Mouse (Mus musculus): ENCODE data around the gene Mmrn2. TPM values are rescaled to one million over a fixed set of nuclear protein-coding genes. Genes with fewer than 3 reads are reported as not detected.

The Mmrn2 gene
- polyA plus RNA-seq, 1 experiment = not detected

- H3K4me1 ChIP-seq (ENCODE audit: control insufficient read depth, insufficient read depth, low read length) = peaks cover 3% of the 10 kb centered on the region
- H3K27ac ChIP-seq (ENCODE audit: insufficient read depth, low read depth, low read length) = no peak overlapping the region
- no peak for TF ChIP-seq POLR2A (IDR thresholded peaks at IDR 0.05; ENCODE audit: insufficient read depth, low read depth, low read length)
- no peak for TF ChIP-seq CTCF (IDR thresholded peaks at IDR 0.05; ENCODE audit: insufficient read depth, low read depth, low read length)
- H3K4me3 ChIP-seq (ENCODE audit: insufficient read depth, low read depth, low read length) = no peak overlapping the region
- WGBS = 78% methylated on average over 5 of the region's 5 CpGs
Measured at GRCm38 (mm10) chr14:34444368-34444767, 69.1 kb downstream of the Mmrn2 start.

GRCm38 (mm10) chr14:34444924-34445323, 69.7 kb downstream of the Mmrn2 start:
- H3K4me1 ChIP-seq (ENCODE audit: control insufficient read depth, insufficient read depth, low read length) = peaks cover 3% of the 10 kb centered on the region
- H3K27ac ChIP-seq (ENCODE audit: insufficient read depth, low read depth, low read length) = no peak overlapping the region
- TF ChIP-seq POLR2A (IDR thresholded peaks at IDR 0.05; ENCODE audit: insufficient read depth, low read depth, low read length) = no peak
- TF ChIP-seq CTCF (IDR thresholded peaks at IDR 0.05; ENCODE audit: insufficient read depth, low read depth, low read length) = no peak
- H3K4me3 ChIP-seq (ENCODE audit: insufficient read depth, low read depth, low read length) = no peak overlapping the region

- no peak overlapping the region for H3K27ac ChIP-seq (ENCODE audit: insufficient read depth, low read depth, low read length)
- TF ChIP-seq CTCF (IDR thresholded peaks at IDR 0.05; ENCODE audit: insufficient read depth, low read depth, low read length) (no peak), POLR2A (IDR thresholded peaks at IDR 0.05; ENCODE audit: insufficient read depth, low read depth, low read length) (no peak)
- no peak overlapping the region for H3K4me3 ChIP-seq (ENCODE audit: insufficient read depth, low read depth, low read length)
- WGBS = 89% methylated on average over 3 of the region's 3 CpGs
- H3K4me1 ChIP-seq (ENCODE audit: control insufficient read depth, insufficient read depth, low read length) = peaks cover 3% of the 10 kb centered on the region
Measured at GRCm38 (mm10) chr14:34445348-34445747, 70.1 kb downstream of the Mmrn2 start.

GRCm38 (mm10) chr14:34446624-34447023, 71.4 kb downstream of the Mmrn2 start:
- Histone ChIP-seq H3K4me1 (ENCODE audit: control insufficient read depth, insufficient read depth, low read length) (peaks cover 3% of the 10 kb centered on the region), H3K27ac (ENCODE audit: insufficient read depth, low read depth, low read length) (no peak overlapping the region), H3K4me3 (ENCODE audit: insufficient read depth, low read depth, low read length) (no peak overlapping the region)
- 97% methylated on average over 6 of the region's 6 CpGs for WGBS
- TF ChIP-seq CTCF (IDR thresholded peaks at IDR 0.05; ENCODE audit: insufficient read depth, low read depth, low read length) (no peak), POLR2A (IDR thresholded peaks at IDR 0.05; ENCODE audit: insufficient read depth, low read depth, low read length) (no peak)

- WGBS = 70% methylated on average over 4 of the region's 4 CpGs
- TF ChIP-seq CTCF (IDR thresholded peaks at IDR 0.05; ENCODE audit: insufficient read depth, low read depth, low read length) (no peak), POLR2A (IDR thresholded peaks at IDR 0.05; ENCODE audit: insufficient read depth, low read depth, low read length) (no peak)
- no peak overlapping the region for H3K4me3 ChIP-seq (ENCODE audit: insufficient read depth, low read depth, low read length)
- peaks cover 3% of the 10 kb centered on the region for H3K4me1 ChIP-seq (ENCODE audit: control insufficient read depth, insufficient read depth, low read length)
- H3K27ac ChIP-seq (ENCODE audit: insufficient read depth, low read depth, low read length) = no peak overlapping the region
Measured at GRCm38 (mm10) chr14:34447659-34448058, 72.4 kb downstream of the Mmrn2 start.

- Histone ChIP-seq H3K27ac (ENCODE audit: insufficient read depth, low read depth, low read length) (no peak overlapping the region), H3K4me1 (ENCODE audit: control insufficient read depth, insufficient read depth, low read length) (peaks cover 3% of the 10 kb centered on the region), H3K4me3 (ENCODE audit: insufficient read depth, low read depth, low read length) (no peak overlapping the region)
- no peak for TF ChIP-seq CTCF (IDR thresholded peaks at IDR 0.05; ENCODE audit: insufficient read depth, low read depth, low read length)
Measured at GRCm38 (mm10) chr14:34448398-34448797, 73.1 kb downstream of the Mmrn2 start.

- WGBS = 85% methylated on average over 9 of the region's 9 CpGs
- Histone ChIP-seq H3K4me1 (ENCODE audit: control insufficient read depth, insufficient read depth, low read length) (peaks cover 4% of the 10 kb centered on the region), H3K27ac (ENCODE audit: insufficient read depth, low read depth, low read length) (no peak overlapping the region), H3K4me3 (ENCODE audit: insufficient read depth, low read depth, low read length) (no peak overlapping the region)
- TF ChIP-seq CTCF (IDR thresholded peaks at IDR 0.05; ENCODE audit: insufficient read depth, low read depth, low read length) (no peak), POLR2A (IDR thresholded peaks at IDR 0.05; ENCODE audit: insufficient read depth, low read depth, low read length) (no peak)
Measured at GRCm38 (mm10) chr14:34449807-34450206, 74.5 kb downstream of the Mmrn2 start.

- no peak for TF ChIP-seq CTCF (IDR thresholded peaks at IDR 0.05; ENCODE audit: insufficient read depth, low read depth, low read length)
- no peak for TF ChIP-seq POLR2A (IDR thresholded peaks at IDR 0.05; ENCODE audit: insufficient read depth, low read depth, low read length)
- H3K27ac ChIP-seq (ENCODE audit: insufficient read depth, low read depth, low read length) = no peak overlapping the region
- H3K4me3 ChIP-seq (ENCODE audit: insufficient read depth, low read depth, low read length) = no peak overlapping the region
- H3K4me1 ChIP-seq (ENCODE audit: control insufficient read depth, insufficient read depth, low read length) = peaks cover 4% of the 10 kb centered on the region
- WGBS = 96% methylated on average over 5 of the region's 5 CpGs
Measured at GRCm38 (mm10) chr14:34450451-34450850, 75.2 kb downstream of the Mmrn2 start.

GRCm38 (mm10) chr14:34451872-34452271, 76.6 kb downstream of the Mmrn2 start:
- Histone ChIP-seq H3K27ac (ENCODE audit: insufficient read depth, low read depth, low read length) (no peak overlapping the region), H3K4me3 (ENCODE audit: insufficient read depth, low read depth, low read length) (no peak overlapping the region), H3K4me1 (ENCODE audit: control insufficient read depth, insufficient read depth, low read length) (peaks cover 4% of the 10 kb centered on the region)
- no peak for TF ChIP-seq POLR2A (IDR thresholded peaks at IDR 0.05; ENCODE audit: insufficient read depth, low read depth, low read length)
- TF ChIP-seq CTCF (IDR thresholded peaks at IDR 0.05; ENCODE audit: insufficient read depth, low read depth, low read length) = no peak

GRCm38 (mm10) chr14:34453648-34454047, 78.4 kb downstream of the Mmrn2 start:
- peaks cover 4% of the 10 kb centered on the region for H3K4me1 ChIP-seq (ENCODE audit: control insufficient read depth, insufficient read depth, low read length)
- H3K4me3 ChIP-seq (ENCODE audit: insufficient read depth, low read depth, low read length) = no peak overlapping the region
- TF ChIP-seq POLR2A (IDR thresholded peaks at IDR 0.05; ENCODE audit: insufficient read depth, low read depth, low read length) = no peak
- no peak for TF ChIP-seq CTCF (IDR thresholded peaks at IDR 0.05; ENCODE audit: insufficient read depth, low read depth, low read length)
- H3K27ac ChIP-seq (ENCODE audit: insufficient read depth, low read depth, low read length) = no peak overlapping the region
- 31% methylated on average over 6 of the region's 6 CpGs for WGBS

Other genes starting within 250 kb of the Mmrn2 start
- gene Npy4r, start 223.0 kb upstream of the Mmrn2 start, polyA plus RNA-seq (2012; ENCODE audit: insufficient read depth, insufficient read length, low replicate concordance, missing spikeins) = not detected in 2 replicates
- gene Gprin2, start 173.8 kb upstream of the Mmrn2 start, polyA plus RNA-seq (2012; ENCODE audit: insufficient read depth, insufficient read length, low replicate concordance, missing spikeins) = not detected in 2 replicates
- gene Syt15, start 155.9 kb upstream of the Mmrn2 start, polyA plus RNA-seq (2012; ENCODE audit: insufficient read depth, insufficient read length, low replicate concordance, missing spikeins) = not detected in 2 replicates
- not detected in 2 replicates for gene Shld2, start 65.0 kb upstream of the Mmrn2 start, polyA plus RNA-seq (2012; ENCODE audit: insufficient read depth, insufficient read length, low replicate concordance, missing spikeins)
- gene Glud1, start 64.7 kb upstream of the Mmrn2 start, polyA plus RNA-seq (2012; ENCODE audit: insufficient read depth, insufficient read length, low replicate concordance, missing spikeins) = 89.8 and 428 TPM in 2 replicates
- gene Fam25c, start 20.0 kb upstream of the Mmrn2 start, polyA plus RNA-seq (2012; ENCODE audit: insufficient read depth, insufficient read length, low replicate concordance, missing spikeins) = not detected in 2 replicates
- gene Sncg, start 676 bp upstream of the Mmrn2 start, polyA plus RNA-seq (2012; ENCODE audit: insufficient read depth, insufficient read length, low replicate concordance, missing spikeins) = not detected in 2 replicates
- not detected in 2 replicates for gene Bmpr1a, start 127.9 kb downstream of the Mmrn2 start, polyA plus RNA-seq (2012; ENCODE audit: insufficient read depth, insufficient read length, low replicate concordance, missing spikeins)
- not detected in 2 replicates for gene 9230112D13Rik, start 147.3 kb downstream of the Mmrn2 start, polyA plus RNA-seq (2012; ENCODE audit: insufficient read depth, insufficient read length, low replicate concordance, missing spikeins)
- gene Ldb3, start 213.2 kb downstream of the Mmrn2 start, polyA plus RNA-seq (2012; ENCODE audit: insufficient read depth, insufficient read length, low replicate concordance, missing spikeins) = not detected in 2 replicates
- not detected in 2 replicates for gene Opn4, start 224.7 kb downstream of the Mmrn2 start, polyA plus RNA-seq (2012; ENCODE audit: insufficient read depth, insufficient read length, low replicate concordance, missing spikeins)

Measured in olfactory bulb, adult 2 months (tissue).